Mouse (Mus musculus) forebrain, postnatal 0 days (tissue): ENCODE measurements at regions not wholly inside any gene's neighbourhood (a gene's known extent, or its start where the extent isn't known, plus 50 kb on each side); places are given as distances from the start of the nearest gene placed in this dataset.

Experiments
- ATAC-seq: fragments of 200-750 bp; cut with Nextera tagmentation; 2 replicates; pipeline ENCODE4 v1.8.0; 2017; ENCODE audit warnings: mild to moderate bottlenecking, moderate library complexity
- DNase-seq: peaks from one replicate; pipeline ENCODE4 v3.0.0-alpha.2; 2015
- H3K27ac ChIP-seq: fragments of 300-500 bp; sonication (generic); 2 replicates; pipeline ENCODE4 v1.5.1; 2014; ENCODE audit warnings: low read depth, mild to moderate bottlenecking, antibody characterized with exemption, low read length, moderate library complexity, mixed read lengths
- H3K27me3 ChIP-seq: fragments of 300-500 bp; sonication (generic); 2 replicates; pipeline ENCODE4 v1.6.1; 2014; ENCODE audit warnings: mild to moderate bottlenecking, low read length, mixed read lengths; ENCODE audit not compliant: insufficient read depth
- H3K36me3 ChIP-seq: fragments of 300-500 bp; sonication (generic); 2 replicates; pipeline ENCODE4 v1.6.1; 2014; ENCODE audit warnings: mild to moderate bottlenecking, moderate library complexity; ENCODE audit not compliant: insufficient read depth
- H3K4me1 ChIP-seq: fragments of 300-500 bp; sonication (generic); 2 replicates; pipeline ENCODE4 v1.6.1; 2014; ENCODE audit warnings: antibody characterized with exemption; ENCODE audit not compliant: insufficient read depth
- H3K4me2 ChIP-seq: fragments of 300-500 bp; sonication (generic); 2 replicates; pipeline ENCODE4 v1.6.1; 2014; ENCODE audit warnings: low read depth, mild to moderate bottlenecking, moderate library complexity
- H3K4me3 ChIP-seq: fragments of 300-500 bp; sonication (generic); 2 replicates; pipeline ENCODE4 v1.5.1; 2014; ENCODE audit warnings: low read depth, low read length, mixed read lengths
- H3K9ac ChIP-seq: fragments of 300-500 bp; sonication (generic); 2 replicates; pipeline ENCODE4 v1.6.1; 2014; ENCODE audit warnings: mild to moderate bottlenecking
- H3K9me3 ChIP-seq: fragments of 300-500 bp; sonication (generic); 2 replicates; pipeline ENCODE4 v1.6.1; 2016; ENCODE audit warnings: low read length
- CTCF ChIP-seq: sonication (generic); IDR thresholded peaks from 2 replicates; pipeline ENCODE4 v1.5.1; 2016; ENCODE audit warnings: antibody characterized with exemption, control low read depth, low read depth
- WGBS: fragments of 180-500 bp; shearing (Covaris S2); extraction: QIAGEN DNeasy Blood & Tissue Kit; methylation state at CpG from one replicate; pipeline ENCODE4 v1.1.7; 2014; 5-methylcytosine and 5-hydroxymethylcytosine counted together

DNA sequence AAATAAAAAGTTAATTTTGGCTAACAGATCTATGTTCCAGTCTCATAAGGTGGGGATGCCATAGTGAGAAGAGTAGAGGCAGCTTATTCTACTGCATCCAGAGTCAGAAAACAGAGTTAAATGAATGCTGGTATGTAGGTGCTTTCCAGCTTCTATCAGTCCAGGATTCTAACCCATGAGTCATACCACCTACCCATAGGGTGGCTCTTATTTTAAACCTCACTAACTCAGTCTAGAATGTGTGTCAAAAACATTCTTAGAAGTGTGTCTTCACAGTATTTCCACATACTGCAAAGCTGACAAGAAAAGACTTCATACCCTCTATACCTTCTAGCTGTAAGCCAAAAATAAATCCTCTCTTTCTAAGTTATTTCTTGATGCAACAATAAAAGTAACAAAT lies 410.7 kb downstream of the 4931408C20Rik start:
- TF ChIP-seq CTCF: no peak
- no peak overlapping the region for H3K4me2 ChIP-seq
- DNase-seq (no peak), ATAC-seq (no peak)
- no peaks in the 10 kb centered on the region for H3K36me3 ChIP-seq
- H3K9me3 ChIP-seq: no peaks in the 10 kb centered on the region
- H3K27ac ChIP-seq: no peak overlapping the region
- no peak overlapping the region for H3K4me3 ChIP-seq
- H3K4me1 ChIP-seq: no peaks in the 10 kb centered on the region
- no peak overlapping the region for H3K9ac ChIP-seq
- no peaks in the 10 kb centered on the region for H3K27me3 ChIP-seq

GRCm38 (mm10) chr1:26243351-26243750 lies 413.8 kb upstream of the Adgrb3 start:
- ATAC-seq: no peak
- Histone ChIP-seq H3K4me3 (no peak overlapping the region), H3K9ac (no peak overlapping the region), H3K27ac (no peak overlapping the region), H3K4me2 (no peak overlapping the region), H3K9me3 (no peaks in the 10 kb centered on the region), H3K4me1 (no peaks in the 10 kb centered on the region), H3K27me3 (no peaks in the 10 kb centered on the region), H3K36me3 (no peaks in the 10 kb centered on the region)
- WGBS: 73% methylated on average over 5 of the region's 5 CpGs
- DNase-seq: no peak
- no peak for TF ChIP-seq CTCF

DNA sequence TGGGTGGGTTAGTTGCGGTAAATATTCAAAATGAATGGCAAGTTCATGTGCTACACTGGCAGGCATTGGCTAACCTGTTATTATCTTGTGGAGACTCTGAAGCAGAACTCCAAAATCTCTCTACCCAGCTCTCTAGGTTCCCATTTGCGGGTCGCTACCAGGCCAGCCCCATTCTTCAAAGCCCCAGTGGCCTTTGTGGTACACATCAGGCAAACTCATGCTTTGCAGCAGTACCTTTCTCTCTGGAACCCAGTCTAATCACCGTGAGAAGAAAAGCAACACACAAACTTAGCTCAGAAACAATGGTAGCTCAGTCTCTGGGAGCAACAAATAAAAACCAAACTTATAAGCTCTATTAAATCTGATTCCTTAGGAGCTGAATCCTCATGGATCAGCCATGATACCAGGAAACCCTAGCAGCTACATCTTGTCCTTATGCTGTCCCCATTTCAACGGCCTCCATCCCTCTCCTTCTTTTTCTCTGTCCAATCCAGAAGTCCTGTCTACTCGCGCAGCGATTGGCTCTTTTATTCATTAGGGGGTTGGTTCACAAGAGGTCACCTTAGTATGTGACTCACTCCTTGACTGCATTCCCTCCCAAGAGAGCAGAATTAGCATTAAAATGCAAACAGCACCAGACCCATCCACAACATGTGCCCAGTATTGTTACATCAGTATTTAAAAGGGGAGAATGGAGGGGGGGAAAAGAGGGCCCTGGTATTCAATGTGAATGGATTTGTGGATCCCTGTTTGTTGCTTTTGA lies 400.0 kb upstream of the Adgrb3 start:
- H3K9ac ChIP-seq: no peak overlapping the region
- no peaks in the 10 kb centered on the region for H3K9me3 ChIP-seq
- H3K27ac ChIP-seq: no peak overlapping the region
- ATAC-seq (no peak), DNase-seq (no peak)
- no peaks in the 10 kb centered on the region for H3K27me3 ChIP-seq
- no peak for TF ChIP-seq CTCF
- H3K4me2 ChIP-seq: no peak overlapping the region
- no peak overlapping the region for H3K4me3 ChIP-seq
- WGBS: 41% methylated on average over 8 of the region's 8 CpGs
- H3K4me1 ChIP-seq: no peaks in the 10 kb centered on the region
- H3K36me3 ChIP-seq: no peaks in the 10 kb centered on the region

DNA sequence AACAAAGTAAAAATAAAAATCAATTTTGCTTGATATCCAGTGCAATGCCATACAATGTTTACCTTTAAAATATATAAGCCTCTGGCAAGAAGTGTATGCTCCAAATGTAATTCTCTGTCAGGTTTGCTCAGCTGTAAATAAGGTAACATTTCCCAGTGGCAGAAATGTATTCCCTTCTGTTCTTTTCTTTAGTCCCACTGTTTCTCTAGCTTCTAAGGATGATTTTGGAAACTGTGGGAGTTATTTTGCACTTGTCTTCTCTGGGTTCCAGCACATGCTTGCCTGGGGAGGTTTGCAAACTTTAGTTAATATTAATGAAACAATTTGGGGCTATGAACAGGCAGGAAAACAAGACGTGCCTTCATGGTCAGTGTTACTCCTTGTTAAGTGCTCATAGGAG lies 374.9 kb upstream of the Adgrb3 start:
- no peak for TF ChIP-seq CTCF
- no peak for DNase-seq
- no peaks in the 10 kb centered on the region for H3K4me1 ChIP-seq
- WGBS: 79% methylated on average over 1 of the region's 1 CpGs
- H3K9ac ChIP-seq: no peak overlapping the region
- H3K4me2 ChIP-seq: no peak overlapping the region
- H3K9me3 ChIP-seq: no peaks in the 10 kb centered on the region
- no peak overlapping the region for H3K4me3 ChIP-seq
- no peaks in the 10 kb centered on the region for H3K27me3 ChIP-seq
- ATAC-seq: no peak
- no peaks in the 10 kb centered on the region for H3K36me3 ChIP-seq
- H3K27ac ChIP-seq: no peak overlapping the region
